Mouse (Mus musculus): ENCODE results near the gene Pef1.

GRCm38 (mm10) chr4:130112299-130112698 lies 9.9 kb downstream of the Pef1 start:
- no peak for TF ChIP-seq CTCF (IDR thresholded peaks at IDR 0.05; ENCODE audit: borderline replicate concordance, control insufficient read depth, extremely low read depth, insufficient read depth, low read length, poor library complexity)
- no peak for TF ChIP-seq POLR2A (IDR thresholded peaks at IDR 0.05; ENCODE audit: control insufficient read depth, extremely low read depth, insufficient read depth, low read length, poor library complexity)

All from thymus, adult 2 months (tissue).